Mouse (Mus musculus): Measurements from ENCODE around the gene Ccnyl1. TPM values are rescaled to one million over a fixed set of nuclear protein-coding genes. Genes with fewer than 3 reads are reported as not detected.

Ccnyl1 gene
- polyA plus RNA-seq, 1 experiment: 8.5 TPM

DNA sequence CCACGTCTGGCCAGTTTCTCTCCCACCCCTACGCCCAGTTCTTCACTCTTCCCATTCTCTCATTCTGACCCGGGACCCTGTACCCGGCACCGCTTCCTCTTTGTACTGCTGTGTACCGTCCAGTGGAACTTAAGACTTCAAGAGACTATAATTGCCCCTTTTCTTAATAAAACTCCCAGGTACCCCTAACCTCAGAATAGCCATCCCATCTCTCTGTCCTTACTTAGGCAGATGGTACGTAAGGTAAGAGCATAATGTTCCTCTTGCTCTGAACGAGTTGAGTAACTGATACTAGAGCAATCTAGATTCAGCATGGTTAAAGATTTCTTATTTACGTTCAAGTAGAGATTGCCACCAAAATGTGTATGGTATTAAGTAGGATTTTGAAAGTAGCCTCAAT is 1.3 kb downstream of the Ccnyl1 start:
- H3K4me1 ChIP-seq (ENCODE audit: control insufficient read depth, insufficient read depth, low read length): no peaks in the 10 kb centered on the region; the same call in 1 of the 2 replicates
- peak overlapping the region; percentile 91 for H3K4me3 ChIP-seq (ENCODE audit: insufficient read depth, low read length)
- H3K27ac ChIP-seq (ENCODE audit: insufficient read depth, low read depth, low read length): no peak overlapping the region
- TF ChIP-seq CTCF (IDR thresholded peaks at IDR 0.05; ENCODE audit: low read depth, low read length) (no peak), POLR2A (IDR thresholded peaks at IDR 0.05; ENCODE audit: borderline replicate concordance, low read depth, low read length) (no peak)

DNA sequence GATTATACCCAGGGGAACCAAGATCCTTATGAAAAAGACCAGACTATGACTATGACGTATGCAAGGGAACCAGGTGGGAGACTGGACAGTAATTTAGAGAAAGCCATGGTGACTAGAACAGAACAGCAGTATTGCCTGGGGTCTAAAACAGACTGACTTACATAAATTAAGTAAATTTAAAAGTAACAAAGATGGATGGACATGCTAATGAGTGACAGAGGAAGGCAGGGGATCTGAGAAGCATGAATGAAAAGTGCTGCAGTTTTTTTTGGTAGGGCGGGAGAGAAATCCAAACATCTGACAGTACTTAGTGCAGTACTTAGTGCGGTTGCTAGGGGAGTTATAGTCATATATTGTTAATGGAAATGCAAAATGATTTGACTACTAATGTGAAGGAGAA is 4.9 kb downstream of the Ccnyl1 start:
- no peak for TF ChIP-seq POLR2A (IDR thresholded peaks at IDR 0.05; ENCODE audit: borderline replicate concordance, low read depth, low read length)
- Histone ChIP-seq H3K27ac (ENCODE audit: insufficient read depth, low read depth, low read length) (no peak overlapping the region), H3K4me3 (ENCODE audit: insufficient read depth, low read length) (no peak overlapping the region), H3K4me1 (ENCODE audit: control insufficient read depth, insufficient read depth, low read length) (no peaks in the 10 kb centered on the region)

DNA sequence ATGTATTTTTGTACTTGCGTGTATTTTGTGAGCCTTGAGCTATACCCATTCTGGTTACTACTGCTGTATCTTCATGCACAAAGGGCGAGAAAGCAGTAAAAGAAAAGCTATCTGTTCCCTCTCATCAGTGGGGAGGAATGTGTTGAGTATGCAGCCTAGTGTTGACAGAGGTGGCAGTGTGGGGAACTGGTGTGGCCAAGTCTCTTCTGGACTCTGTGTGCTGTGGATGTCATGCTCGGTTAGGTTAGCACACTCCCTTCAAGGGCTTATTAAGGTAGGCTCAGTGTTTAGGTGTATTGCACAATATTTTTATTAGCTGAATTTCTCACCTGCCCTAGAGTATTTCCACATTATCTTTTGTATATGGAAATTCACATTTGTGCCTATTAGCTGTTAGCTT is 11.5 kb downstream of the Ccnyl1 start:
- Histone ChIP-seq H3K4me1 (ENCODE audit: control insufficient read depth, insufficient read depth, low read length) (no peaks in the 10 kb centered on the region), H3K4me3 (ENCODE audit: insufficient read depth, low read length) (no peak overlapping the region), H3K27ac (ENCODE audit: insufficient read depth, low read depth, low read length) (no peak overlapping the region)
- TF ChIP-seq CTCF (IDR thresholded peaks at IDR 0.05; ENCODE audit: low read depth, low read length) (no peak), POLR2A (IDR thresholded peaks at IDR 0.05; ENCODE audit: borderline replicate concordance, low read depth, low read length) (no peak)

DNA sequence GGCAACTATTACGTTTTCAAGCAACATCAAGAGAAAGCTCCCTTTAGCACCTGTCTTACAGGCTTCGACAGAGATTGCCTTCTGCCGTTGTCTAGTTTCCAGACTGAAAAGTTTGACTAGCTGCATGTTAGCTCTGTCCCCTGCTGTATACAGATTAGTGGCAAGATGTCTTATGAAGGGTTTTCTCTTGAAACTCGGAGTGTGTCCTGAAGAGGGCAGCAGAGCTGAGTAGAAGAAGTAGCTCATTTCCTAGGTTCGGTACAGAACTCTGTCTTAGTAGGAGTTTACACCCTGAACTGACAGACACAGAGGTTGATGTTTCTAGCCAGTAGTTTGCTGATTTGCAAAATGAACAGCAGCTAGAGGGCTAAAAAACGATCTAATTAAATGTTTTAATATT is 15.0 kb downstream of the Ccnyl1 start:
- TF ChIP-seq POLR2A (IDR thresholded peaks at IDR 0.05; ENCODE audit: borderline replicate concordance, low read depth, low read length): no peak
- no peak for TF ChIP-seq CTCF (IDR thresholded peaks at IDR 0.05; ENCODE audit: low read depth, low read length)
- Histone ChIP-seq H3K4me1 (ENCODE audit: control insufficient read depth, insufficient read depth, low read length) (no peaks in the 10 kb centered on the region), H3K4me3 (ENCODE audit: insufficient read depth, low read length) (no peak overlapping the region), H3K27ac (ENCODE audit: insufficient read depth, low read depth, low read length) (no peak overlapping the region)

DNA sequence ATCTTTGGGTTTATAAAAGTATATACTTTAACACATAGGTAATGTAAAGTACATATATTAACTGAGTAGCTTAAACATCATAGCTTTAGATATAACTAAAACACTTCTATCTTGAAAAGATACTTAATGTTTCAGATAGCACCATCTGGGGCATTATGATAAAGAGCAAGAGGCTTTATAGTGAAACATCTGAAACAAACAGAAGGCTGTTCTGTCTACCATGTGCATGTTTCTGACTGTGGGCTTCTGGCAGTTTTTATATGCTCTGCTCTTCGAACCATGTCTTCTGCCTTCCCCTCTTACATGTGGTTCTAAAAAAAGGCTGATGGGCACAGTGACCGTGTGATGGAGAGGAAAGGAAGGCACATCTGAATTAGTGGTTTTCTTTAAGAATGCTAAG is 16.4 kb downstream of the Ccnyl1 start:
- no peaks in the 10 kb centered on the region for H3K4me1 ChIP-seq (ENCODE audit: control insufficient read depth, insufficient read depth, low read length)
- TF ChIP-seq CTCF (IDR thresholded peaks at IDR 0.05; ENCODE audit: low read depth, low read length) (no peak), POLR2A (IDR thresholded peaks at IDR 0.05; ENCODE audit: borderline replicate concordance, low read depth, low read length) (no peak)
- H3K27ac ChIP-seq (ENCODE audit: insufficient read depth, low read depth, low read length): no peak overlapping the region
- no peak overlapping the region for H3K4me3 ChIP-seq (ENCODE audit: insufficient read depth, low read length)

DNA sequence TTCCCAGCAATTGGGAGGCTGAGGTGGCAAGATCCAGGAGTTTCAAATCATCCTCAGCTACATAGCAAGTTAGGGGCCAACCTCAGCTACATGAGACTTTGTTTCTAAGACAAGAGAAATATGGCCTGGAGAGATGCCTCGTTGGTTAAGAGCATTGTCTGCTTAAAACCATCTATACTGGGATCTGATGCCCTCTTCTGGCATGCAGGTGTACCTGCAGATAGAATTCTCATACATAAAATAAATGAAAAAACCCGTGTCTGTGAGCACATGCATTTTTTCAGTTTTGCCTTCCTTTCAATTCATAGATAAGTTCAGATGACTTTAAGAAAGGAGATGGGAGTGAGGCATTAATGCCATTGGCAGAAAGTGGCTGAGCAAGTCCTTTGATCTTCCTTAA is 19.6 kb downstream of the Ccnyl1 start:
- Histone ChIP-seq H3K4me3 (ENCODE audit: insufficient read depth, low read length) (no peak overlapping the region), H3K4me1 (ENCODE audit: control insufficient read depth, insufficient read depth, low read length) (no peaks in the 10 kb centered on the region), H3K27ac (ENCODE audit: insufficient read depth, low read depth, low read length) (no peak overlapping the region)
- TF ChIP-seq CTCF (IDR thresholded peaks at IDR 0.05; ENCODE audit: low read depth, low read length) (no peak), POLR2A (IDR thresholded peaks at IDR 0.05; ENCODE audit: borderline replicate concordance, low read depth, low read length) (no peak)

DNA sequence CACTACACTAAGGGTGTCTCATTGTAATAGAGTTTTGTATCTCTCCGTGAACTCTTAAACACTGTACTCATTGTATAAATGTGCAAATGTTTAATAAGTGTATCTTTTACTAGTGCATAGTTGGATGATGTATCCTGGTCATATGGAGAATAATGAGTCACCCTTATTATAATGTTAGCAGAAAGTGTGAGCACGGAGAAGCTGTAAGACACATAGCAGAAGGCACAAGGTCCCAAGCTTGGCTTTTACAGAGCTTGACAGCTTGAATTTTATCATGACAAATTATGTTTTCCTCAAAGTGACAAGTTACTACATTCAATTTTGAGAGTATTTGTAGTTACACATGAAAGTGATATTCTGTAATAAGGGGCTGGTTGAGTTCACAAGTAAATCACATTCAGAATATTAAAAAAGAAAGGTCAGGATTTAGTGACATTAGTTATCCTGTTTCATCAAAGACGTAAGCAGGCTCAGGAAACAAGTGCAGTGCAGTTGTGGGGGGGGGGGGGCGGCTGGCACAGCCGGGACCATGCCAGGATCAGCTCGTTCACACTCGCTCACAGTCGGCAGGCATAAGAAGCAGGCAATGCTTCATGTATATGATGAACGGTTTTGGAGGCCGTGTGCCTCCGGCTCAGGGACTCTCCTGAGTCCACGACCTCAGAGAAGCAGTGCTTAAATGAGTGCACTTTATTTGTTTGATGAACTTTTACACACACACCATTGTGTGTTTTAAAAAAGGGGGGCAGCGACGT is 21.9 kb downstream of the Ccnyl1 start:
- no peak overlapping the region for H3K27ac ChIP-seq (ENCODE audit: insufficient read depth, low read depth, low read length)
- no peak overlapping the region for H3K4me3 ChIP-seq (ENCODE audit: insufficient read depth, low read length)
- H3K4me1 ChIP-seq (ENCODE audit: control insufficient read depth, insufficient read depth, low read length): no peaks in the 10 kb centered on the region; the same call in 1 of the 2 replicates
- TF ChIP-seq POLR2A (IDR thresholded peaks at IDR 0.05; ENCODE audit: borderline replicate concordance, low read depth, low read length) (no peak), CTCF (IDR thresholded peaks at IDR 0.05; ENCODE audit: low read depth, low read length) (no peak)

DNA sequence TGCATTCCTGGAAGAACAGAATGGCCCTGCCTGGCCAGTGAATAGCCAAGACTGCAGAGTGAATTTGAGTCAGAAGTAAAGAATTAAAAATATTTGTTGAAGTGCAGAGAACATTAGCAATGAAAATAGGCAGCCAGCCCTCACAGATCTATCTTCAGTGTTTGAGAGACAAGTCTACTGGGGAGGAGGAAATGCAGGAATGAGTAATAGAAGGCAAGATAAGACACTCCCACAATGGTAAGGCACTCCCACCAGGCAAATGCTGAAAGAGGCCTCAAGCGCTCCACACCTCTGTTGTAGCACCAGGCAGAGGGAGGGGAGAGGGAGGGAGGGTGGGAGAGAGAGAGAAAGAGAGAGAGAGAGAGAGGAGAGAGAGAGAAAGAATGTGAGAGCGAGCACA is 25.2 kb downstream of the Ccnyl1 start:
- H3K27ac ChIP-seq (ENCODE audit: insufficient read depth, low read depth, low read length): no peak overlapping the region
- TF ChIP-seq CTCF (IDR thresholded peaks at IDR 0.05; ENCODE audit: low read depth, low read length): no peak
- TF ChIP-seq POLR2A (IDR thresholded peaks at IDR 0.05; ENCODE audit: borderline replicate concordance, low read depth, low read length): no peak
- H3K4me1 ChIP-seq (ENCODE audit: control insufficient read depth, insufficient read depth, low read length): no peaks in the 10 kb centered on the region; the same call in 1 of the 2 replicates
- H3K4me3 ChIP-seq (ENCODE audit: insufficient read depth, low read length): no peak overlapping the region

DNA sequence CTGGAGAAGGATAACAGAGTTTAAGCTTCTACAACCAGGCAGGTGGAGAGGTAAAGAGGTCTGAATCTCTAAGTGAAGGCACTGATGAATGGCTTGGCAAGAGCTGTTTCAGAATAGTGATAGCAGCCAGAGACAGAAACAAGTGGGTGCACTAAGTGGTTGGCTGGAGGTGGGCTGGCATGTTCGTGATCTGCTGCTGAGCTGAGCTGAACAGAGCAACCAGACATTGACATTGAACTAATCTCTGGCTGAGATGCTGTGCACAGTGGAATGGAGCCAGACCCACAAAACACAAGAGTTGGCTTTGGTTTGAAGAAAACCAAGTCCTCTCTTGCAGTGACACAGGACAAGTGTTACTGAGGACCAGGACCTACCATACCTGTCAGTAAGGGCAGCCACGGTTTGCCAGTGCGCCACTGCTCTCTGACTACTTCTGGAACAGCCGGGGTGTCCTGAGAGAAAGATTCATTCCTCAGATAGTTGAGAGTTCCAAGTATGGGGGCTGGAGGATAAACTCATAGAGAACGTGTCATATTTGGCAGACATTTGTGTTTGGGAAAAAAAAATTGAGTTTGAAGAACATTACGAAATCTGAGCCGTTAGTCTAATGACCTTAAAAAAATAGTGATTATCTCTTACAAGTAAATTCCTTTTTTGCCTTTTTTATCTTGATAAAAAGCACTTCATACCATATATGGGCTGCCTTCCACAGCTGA is 26.5 kb downstream of the Ccnyl1 start:
- TF ChIP-seq POLR2A (IDR thresholded peaks at IDR 0.05; ENCODE audit: borderline replicate concordance, low read depth, low read length): no peak
- no peak for TF ChIP-seq CTCF (IDR thresholded peaks at IDR 0.05; ENCODE audit: low read depth, low read length)
- Histone ChIP-seq H3K4me3 (ENCODE audit: insufficient read depth, low read length) (no peak overlapping the region), H3K4me1 (ENCODE audit: control insufficient read depth, insufficient read depth, low read length) (no peaks in the 10 kb centered on the region; the same call in 1 of the 2 replicates), H3K27ac (ENCODE audit: insufficient read depth, low read depth, low read length) (no peak overlapping the region)

DNA sequence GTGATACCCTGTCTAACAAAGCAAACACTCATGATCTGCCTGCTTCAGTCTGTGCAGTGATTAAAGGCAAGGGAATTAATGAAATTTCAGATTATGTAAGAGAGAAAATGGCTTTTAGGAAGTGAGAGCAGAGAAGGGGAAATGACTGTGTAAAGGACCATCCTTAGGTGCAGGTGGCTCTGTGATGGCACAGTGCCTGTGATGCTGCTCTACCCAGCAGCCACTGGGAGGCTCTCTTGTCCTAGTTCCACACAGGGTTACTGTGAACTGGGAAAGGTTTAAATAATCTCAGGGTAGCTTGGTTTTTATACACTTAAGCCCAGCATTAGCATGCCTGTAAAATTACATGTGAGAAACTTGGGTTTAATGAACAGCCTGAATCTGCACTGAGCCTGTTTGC is 27.2 kb downstream of the Ccnyl1 start:
- Histone ChIP-seq H3K4me3 (ENCODE audit: insufficient read depth, low read length) (no peak overlapping the region), H3K27ac (ENCODE audit: insufficient read depth, low read depth, low read length) (no peak overlapping the region), H3K4me1 (ENCODE audit: control insufficient read depth, insufficient read depth, low read length) (no peaks in the 10 kb centered on the region; the same call in 1 of the 2 replicates)
- TF ChIP-seq POLR2A (IDR thresholded peaks at IDR 0.05; ENCODE audit: borderline replicate concordance, low read depth, low read length) (no peak), CTCF (IDR thresholded peaks at IDR 0.05; ENCODE audit: low read depth, low read length) (peak; percentile 57)
